Mouse (Mus musculus) naive thymus-derived CD4-positive, alpha-beta T cell, adult 2 months (primary cell): ENCODE measurements around the gene Magea6.
"Not testable (repeated sequence)": the region's sequence is repeated elsewhere in the genome, so short reads cannot be mapped to it uniquely, and the experiment has no call there.

ENCODE experiments used
- DNase-seq: peaks from one replicate; pipeline ENCODE4 v3.0.0-alpha.2; 2011; ENCODE audit warnings: low read depth

The Magea6 gene

GRCm38 (mm10) chrX:154935887-154936286, at the start of gene Magea6:
TSS of gene Magea6 (minus strand) at chrX:154935987.
- DNase-seq, result not testable (repeated sequence)

DNA sequence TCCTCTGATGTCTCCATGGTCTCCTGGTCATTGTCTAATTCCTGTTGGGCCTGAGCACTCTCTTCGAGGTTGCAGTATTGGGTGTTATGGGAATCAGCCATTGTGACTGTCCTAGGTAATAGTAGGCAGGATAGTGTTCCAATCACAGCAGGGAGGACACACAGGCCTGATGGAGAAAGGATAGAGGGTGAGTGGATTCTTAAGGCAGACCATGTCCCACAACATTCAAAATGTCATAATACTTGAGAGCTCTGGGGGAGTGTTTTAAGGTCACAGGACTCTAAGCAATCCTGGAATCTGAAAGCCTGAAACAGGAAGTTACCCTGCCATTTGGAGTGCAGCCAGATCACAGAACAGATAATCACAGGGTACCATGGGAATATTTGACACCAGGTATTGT, 13.6 kb upstream of the Magea6 start, which contains the start of gene Magea3:
Gene Magea3 (minus strand): TSS at position 101 of the 400 bp plus-strand sequence.
- DNase-seq, result not testable (repeated sequence)

DNA sequence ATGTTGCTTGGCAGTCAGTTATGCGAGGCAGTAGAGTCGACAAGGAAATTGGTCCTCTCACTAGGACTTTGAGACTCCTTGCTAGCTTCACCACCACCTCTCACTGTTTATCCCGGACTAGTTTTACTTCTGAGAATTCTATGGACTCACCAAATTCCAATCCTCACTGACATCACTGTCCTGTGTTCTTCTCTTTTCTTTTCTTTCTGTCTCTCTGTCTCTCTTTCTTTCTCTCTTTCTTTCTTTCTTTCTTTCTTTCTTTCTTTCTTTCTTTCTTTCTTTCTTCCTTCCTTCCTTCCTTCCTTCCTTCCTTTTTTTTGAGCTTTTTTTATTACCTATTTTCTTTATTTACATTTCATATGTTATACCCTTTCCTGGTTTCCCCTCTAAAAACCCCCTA, 45.6 kb downstream of the Magea6 start, which contains the start of gene Cldn34b1:
Gene Cldn34b1 (minus strand): TSS at position 101 of the 400 bp plus-strand sequence.
- DNase-seq, result not testable (repeated sequence)
